Mouse (Mus musculus) kidney, adult 2 months (tissue): Measurements from ENCODE around the gene Tut1. TPM values are rescaled to one million over a fixed set of nuclear protein-coding genes. Genes with fewer than 3 reads are reported as not detected.
A peak's percentile ranks its signal among the peaks of the same experiment; 100 is the strongest.

Source experiments
- DNase-seq: peaks from one replicate; pipeline ENCODE4 v3.0.0; 2021
- H3K27ac ChIP-seq: fragments of 200-500 bp; 2 replicates; pipeline ENCODE4 v1.5.1; 2012; ENCODE audit warnings: low read depth, low read length, control low read depth, inconsistent platforms; ENCODE audit not compliant: insufficient read depth
- H3K27me3 ChIP-seq: fragments of 200-500 bp; replicated peaks from 2 replicates; pipeline ENCODE4 v1.6.1; 2012; ENCODE audit warnings: mild to moderate bottlenecking, moderate library complexity, low read length, inconsistent platforms; ENCODE audit not compliant: control insufficient read depth, insufficient read depth
- H3K36me3 ChIP-seq: fragments of 200-500 bp; 2 replicates; pipeline ENCODE4 v1.6.1; 2012; ENCODE audit warnings: mild to moderate bottlenecking, moderate library complexity, low read length, inconsistent platforms; ENCODE audit not compliant: control insufficient read depth, insufficient read depth
- H3K4me1 ChIP-seq: fragments of 200-500 bp; 2 replicates; pipeline ENCODE4 v1.6.1; 2011; ENCODE audit warnings: low read length; ENCODE audit not compliant: control insufficient read depth, insufficient read depth
- H3K4me3 ChIP-seq: fragments of 200-500 bp; 2 replicates; pipeline ENCODE4 v1.5.1; 2011; ENCODE audit warnings: mild to moderate bottlenecking, low read depth, low read length, control low read depth; ENCODE audit not compliant: insufficient read depth
- CTCF ChIP-seq: fragments of 200-500 bp; conservative IDR thresholded peaks from 2 replicates; pipeline ENCODE4 v1.5.1; 2011; ENCODE audit warnings: low read depth, mild to moderate bottlenecking, control low read depth, low read length, moderate library complexity, mixed read lengths; ENCODE audit not compliant: insufficient read depth, insufficient read length
- POLR2A ChIP-seq: fragments of 200-500 bp; IDR thresholded peaks from one replicate; pipeline ENCODE4 v1.6.1; 2011; ENCODE audit warnings: low read depth, low read length, control low read depth
- WGBS: fragments of 180-500 bp; shearing (Covaris S2); methylation state at CpG from one replicate; pipeline ENCODE4 v1.1.7; 2018; 5-methylcytosine and 5-hydroxymethylcytosine counted together
- polyA plus RNA-seq: library from polyadenylated mRNA; depleted of rRNA; stranded (reverse); fragments of >200 nt; gene quantifications from 2 replicates; pipeline ENCODE4 v1.2.3, GENCODE M21; 2012

Tut1 gene
- polyA plus RNA-seq, 1 experiment = 14.3 TPM

DNA sequence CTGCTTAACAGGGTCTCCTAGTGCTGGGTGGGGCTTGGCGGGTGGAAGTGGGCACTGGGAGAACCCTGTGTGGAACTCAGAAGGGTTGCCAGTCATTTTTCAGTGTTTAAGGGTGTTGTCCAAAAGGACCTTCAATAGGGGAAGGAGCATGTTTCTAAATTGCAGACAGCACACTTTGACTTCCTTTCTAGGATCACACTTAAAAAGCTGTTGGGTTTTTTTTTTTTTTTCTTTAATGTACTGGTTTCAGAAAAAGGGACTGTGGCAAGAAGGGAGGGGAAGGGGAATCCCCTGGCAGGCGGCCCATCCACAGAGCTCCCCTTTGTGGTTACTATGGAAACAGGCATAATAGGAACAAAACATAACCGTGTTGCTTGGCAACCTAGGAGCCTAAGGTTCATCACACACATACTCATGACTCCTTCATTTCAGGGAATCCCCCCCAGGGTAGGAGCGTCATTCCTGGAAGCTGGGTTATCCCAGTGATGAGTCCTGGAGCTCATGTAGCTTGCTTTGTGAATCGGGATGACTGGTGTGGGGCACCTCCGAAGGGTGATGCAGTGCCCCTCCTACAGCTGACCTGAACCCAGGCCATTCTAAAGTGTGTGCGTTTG lies 30.7 kb downstream of the Tut1 start:
- Histone ChIP-seq H3K27ac (no peak overlapping the region), H3K27me3 (no peaks in the 10 kb centered on the region), H3K36me3 (no peaks in the 10 kb centered on the region), H3K4me3 (no peak overlapping the region), H3K4me1 (peaks cover 4% of the 10 kb centered on the region; the same call in 1 of the 2 replicates)
- TF ChIP-seq POLR2A (no peak), CTCF (no peak)
- DNase-seq = peak; percentile 63
- 34% methylated on average over 7 of the region's 7 CpGs for WGBS

DNA sequence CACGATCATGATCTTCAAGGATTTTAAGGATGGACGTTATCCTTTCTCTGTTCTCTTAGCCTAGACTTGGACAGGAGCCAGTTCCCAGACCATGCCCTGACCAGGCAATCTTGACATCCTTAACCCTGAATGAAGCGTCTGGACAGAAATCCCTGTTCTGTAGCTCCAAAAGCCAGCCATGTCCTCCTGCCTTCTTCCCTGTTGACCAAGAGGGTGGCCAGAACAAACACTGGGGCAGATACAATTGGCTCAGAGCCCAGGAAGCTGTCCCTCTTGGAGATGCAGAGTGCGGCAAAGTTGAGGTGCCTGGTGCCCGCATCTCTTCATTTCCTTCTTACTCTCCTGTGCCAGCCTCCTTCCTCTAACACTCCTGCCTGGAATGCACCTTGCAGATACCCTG lies 32.2 kb downstream of the Tut1 start:
- TF ChIP-seq CTCF (no peak), POLR2A (no peak)
- no peaks in the 10 kb centered on the region for H3K27me3 ChIP-seq
- DNase-seq = peak; percentile 39
- H3K4me1 ChIP-seq = peaks cover 4% of the 10 kb centered on the region; the same call in 1 of the 2 replicates
- H3K4me3 ChIP-seq = no peak overlapping the region
- H3K36me3 ChIP-seq = no peaks in the 10 kb centered on the region
- no peak overlapping the region for H3K27ac ChIP-seq
- WGBS = 51% methylated on average over 5 of the region's 5 CpGs

DNA sequence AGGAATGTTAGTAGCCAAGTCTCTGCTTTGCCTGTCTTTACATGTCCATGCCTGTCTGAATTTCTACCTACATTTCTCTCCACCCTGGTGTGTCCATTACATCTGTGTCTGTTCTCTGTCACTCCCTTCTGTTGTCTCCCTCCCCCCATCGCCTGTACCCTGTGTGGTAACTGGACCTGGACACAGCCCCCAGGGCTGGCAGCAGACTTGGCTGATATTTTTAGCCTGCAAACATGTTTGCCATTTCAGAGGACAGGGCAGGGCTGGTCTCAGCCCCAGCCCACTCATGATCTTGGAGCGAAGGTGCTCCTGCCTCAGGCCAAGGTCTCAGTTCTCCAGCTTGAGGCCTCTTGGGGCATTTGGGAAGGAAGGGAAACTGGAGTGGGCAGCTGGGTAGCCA lies 34.2 kb downstream of the Tut1 start:
- 75% methylated on average over 2 of the region's 2 CpGs for WGBS
- no peak for DNase-seq
- H3K4me1 ChIP-seq = peaks cover 17% of the 10 kb centered on the region; the same call in 1 of the 2 replicates
- no peak for TF ChIP-seq CTCF
- no peak for TF ChIP-seq POLR2A
- H3K27ac ChIP-seq = no peak overlapping the region
- no peak overlapping the region for H3K4me3 ChIP-seq
- no peaks in the 10 kb centered on the region for H3K36me3 ChIP-seq
- H3K27me3 ChIP-seq = no peaks in the 10 kb centered on the region

DNA sequence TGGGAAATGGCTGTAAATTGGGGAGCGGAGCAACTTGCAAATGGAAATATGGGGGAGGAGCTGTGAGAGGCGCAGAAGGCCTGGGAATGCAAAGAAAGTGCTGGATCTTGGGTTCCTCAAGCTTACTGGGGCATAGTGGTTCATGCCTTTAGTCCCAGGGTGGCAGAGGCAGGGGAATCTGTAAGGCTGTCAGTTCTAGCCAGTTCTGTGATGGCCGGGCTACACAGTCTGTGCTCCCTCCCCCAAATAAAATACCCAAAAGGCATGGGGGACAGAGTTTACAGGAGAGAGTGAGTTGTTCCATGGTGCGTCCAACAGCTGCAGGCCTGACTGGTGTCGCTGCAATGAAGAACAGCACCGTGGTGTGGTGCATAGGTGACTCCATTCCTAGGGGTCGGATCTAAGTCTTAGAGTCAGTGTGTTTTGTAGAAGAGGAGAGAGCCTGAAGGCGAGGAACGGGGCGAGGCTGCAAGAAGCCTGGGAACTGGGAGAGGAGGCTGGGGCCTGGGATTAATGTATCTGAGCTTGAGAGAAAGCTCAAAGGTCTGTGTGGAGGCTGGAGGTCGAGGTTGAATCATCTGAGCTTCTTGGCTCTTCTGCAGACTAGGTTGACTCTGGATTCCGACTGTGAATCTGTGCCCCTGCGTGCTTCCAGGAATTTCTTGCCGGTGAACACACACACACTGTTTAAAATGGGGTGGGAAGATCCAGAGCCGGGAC lies 34.9 kb downstream of the Tut1 start:
- Histone ChIP-seq H3K4me3 (peak overlapping the region; percentile 97), H3K27ac (0 out of 2 replicates have a peak overlapping the region, but pooled peaks have one; percentile 17), H3K36me3 (no peaks in the 10 kb centered on the region), H3K27me3 (no peaks in the 10 kb centered on the region), H3K4me1 (peaks cover 17% of the 10 kb centered on the region; the same call in 1 of the 2 replicates)
- DNase-seq = peak; percentile 82
- TF ChIP-seq POLR2A (no peak), CTCF (no peak)
- 38% methylated on average over 15 of the region's 15 CpGs for WGBS

DNA sequence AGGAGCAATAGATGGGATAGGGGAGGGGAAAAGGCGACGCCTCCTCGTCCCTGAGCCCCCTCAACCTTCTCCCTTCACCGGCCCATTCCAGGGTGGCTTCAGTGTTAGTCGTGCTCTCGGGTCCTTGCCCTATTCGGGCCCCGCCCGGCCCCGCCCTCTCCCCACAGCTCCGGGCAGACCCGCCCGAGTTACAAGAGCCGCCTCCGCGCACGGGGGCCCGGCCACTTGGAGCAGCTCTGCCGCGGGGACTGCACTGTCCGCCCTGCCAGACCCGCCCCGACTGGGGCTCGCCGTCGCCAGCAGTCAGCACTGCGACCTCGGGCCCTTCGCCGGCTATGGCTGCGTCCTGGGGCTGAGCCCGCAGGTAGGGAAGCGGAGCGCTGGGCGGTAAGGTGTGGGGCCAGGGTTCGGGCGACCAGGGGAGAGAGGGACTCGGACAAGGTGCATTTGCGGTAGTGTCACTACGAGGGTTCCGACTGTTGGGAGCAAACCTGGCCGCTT lies 35.5 kb downstream of the Tut1 start, which contains the start of gene Ahnak:
TSS of gene Ahnak (plus strand) at position 219 of the 501 bp plus-strand sequence.
- Histone ChIP-seq H3K27ac (peak within 1 kb of the TSS; percentile 94), H3K27me3 (no peaks in the 10 kb centered on the region), H3K36me3 (no peaks in the 10 kb centered on the region), H3K4me3 (peak within 1 kb of the TSS; percentile 97), H3K4me1 (peaks cover 17% of the 10 kb centered on the region; the same call in 1 of the 2 replicates)
- peak; percentile 85 for DNase-seq
- TF ChIP-seq CTCF = no peak
- no peak for TF ChIP-seq POLR2A
- 3% methylated on average over 41 of the region's 42 CpGs for WGBS

DNA sequence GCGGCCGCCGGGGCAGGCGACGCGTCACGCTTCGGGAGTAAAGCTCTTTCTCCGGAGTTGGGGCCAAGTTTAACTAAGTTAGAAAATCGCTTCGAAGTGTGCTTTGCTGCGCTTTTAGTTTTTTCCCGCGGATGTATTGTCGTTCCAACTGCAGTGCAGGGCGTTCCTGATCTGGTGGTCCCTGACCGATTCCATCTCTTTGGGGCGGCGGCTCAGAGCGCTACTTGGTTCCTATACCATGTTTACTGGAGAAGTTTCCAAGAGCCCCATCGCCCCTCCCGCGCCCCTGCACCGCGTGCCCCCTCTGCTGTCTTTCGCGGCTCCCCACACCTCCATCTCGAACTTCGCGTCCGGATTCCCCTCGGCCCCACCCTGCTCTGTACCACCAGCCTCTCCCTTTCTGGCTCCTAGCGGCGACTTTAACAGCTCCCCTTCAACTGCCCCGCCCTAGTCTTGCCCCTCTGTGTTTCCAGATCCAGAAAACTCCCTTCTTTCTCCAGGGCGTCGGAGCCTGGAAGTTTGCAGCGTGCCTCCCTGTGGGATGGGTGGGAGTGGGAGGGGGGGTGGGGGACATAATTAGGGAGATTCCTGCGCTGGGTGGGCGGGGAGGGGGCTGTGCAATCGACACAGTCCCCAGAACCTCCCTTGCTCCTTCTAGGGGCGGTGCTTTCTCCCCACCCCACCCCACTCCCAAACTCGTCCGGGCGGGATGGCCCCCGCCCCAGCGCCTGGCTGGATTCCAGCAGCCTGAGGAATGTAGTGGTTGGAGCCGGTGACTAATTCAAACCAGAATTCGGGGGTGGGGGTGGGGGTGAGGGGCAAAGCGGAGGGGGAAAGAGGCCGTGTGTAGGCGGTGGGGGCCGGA lies 36.2 kb downstream of the Tut1 start:
- H3K27me3 ChIP-seq = no peaks in the 10 kb centered on the region
- under 1% methylated on average over 51 of the region's 53 CpGs for WGBS
- no peaks in the 10 kb centered on the region for H3K36me3 ChIP-seq
- H3K4me1 ChIP-seq = peaks cover 17% of the 10 kb centered on the region; the same call in 1 of the 2 replicates
- H3K27ac ChIP-seq = peak overlapping the region; percentile 94
- peak; percentile 92 for DNase-seq
- TF ChIP-seq CTCF = no peak
- TF ChIP-seq POLR2A = no peak
- H3K4me3 ChIP-seq = peak overlapping the region; percentile 97
